Mouse (Mus musculus): Measurements from ENCODE around the gene Gsto2.

GRCm38 (mm10) chr19:47854796-47855783, 10.2 kb upstream of the Gsto2 start, which contains the start of gene Gsto1:
- TF ChIP-seq POLR2A (IDR thresholded peaks at IDR 0.05; ENCODE audit: insufficient read depth, low read depth, low read length), result peak; percentile 60; the same call in 1 of the 2 replicates
- TF ChIP-seq CTCF (IDR thresholded peaks at IDR 0.05; ENCODE audit: insufficient read depth, low read depth, low read length), result no peak

All from olfactory bulb, adult 2 months (tissue).